Mouse (Mus musculus) heart, postnatal 0 days (tissue): ENCODE data around the gene Plin3. TPM values are rescaled to one million over a fixed set of nuclear protein-coding genes. Genes with fewer than 3 reads are reported as not detected.

Experiments used
- ATAC-seq: fragments of 200-750 bp; cut with Nextera tagmentation; 2 replicates; pipeline ENCODE4 v1.8.0; 2017; ENCODE audit warnings: low read depth, moderate number of reproducible peaks, moderate library complexity; ENCODE audit not compliant: insufficient read depth
- DNase-seq: peaks from one replicate; pipeline ENCODE4 v3.0.0-alpha.2; 2016; ENCODE audit warnings: low spot score
- H3K27ac ChIP-seq: fragments of 300-500 bp; sonication (generic); 2 replicates; pipeline ENCODE4 v1.5.1; 2014; ENCODE audit warnings: low read depth, mild to moderate bottlenecking
- H3K27me3 ChIP-seq: fragments of 300-500 bp; sonication (generic); 2 replicates; pipeline ENCODE4 v1.6.1; 2014; ENCODE audit warnings: low read length, mixed read lengths; ENCODE audit not compliant: control insufficient read depth, insufficient read depth
- H3K36me3 ChIP-seq: fragments of 300-500 bp; sonication (generic); replicated peaks from 2 replicates; pipeline ENCODE4 v1.6.1; 2014; ENCODE audit warnings: low read length, mixed read lengths; ENCODE audit not compliant: control insufficient read depth, insufficient read depth
- H3K4me1 ChIP-seq: fragments of 300-500 bp; sonication (generic); 2 replicates; pipeline ENCODE4 v1.6.1; 2014; ENCODE audit warnings: antibody characterized with exemption; ENCODE audit not compliant: control insufficient read depth, insufficient read depth
- H3K4me2 ChIP-seq: fragments of 300-500 bp; sonication (generic); 2 replicates; pipeline ENCODE4 v1.6.1; 2014; ENCODE audit warnings: low read depth, mild to moderate bottlenecking, low read length, moderate library complexity
- H3K4me3 ChIP-seq: fragments of 300-500 bp; sonication (generic); 2 replicates; pipeline ENCODE4 v1.5.1; 2014; ENCODE audit warnings: low read depth, low read length
- H3K9ac ChIP-seq: fragments of 300-500 bp; sonication (generic); replicated peaks from 2 replicates; pipeline ENCODE4 v1.6.1; 2014; ENCODE audit warnings: low read depth, low read length, mixed read lengths
- H3K9me3 ChIP-seq: fragments of 300-500 bp; sonication (generic); replicated peaks from 2 replicates; pipeline ENCODE4 v1.6.1; 2016; ENCODE audit warnings: low read length; ENCODE audit not compliant: control insufficient read depth
- CTCF ChIP-seq: IDR thresholded peaks from 2 replicates; pipeline ENCODE4 v1.5.1; 2016; ENCODE audit warnings: antibody characterized with exemption, control low read depth, low read depth
- EP300 ChIP-seq: IDR thresholded peaks from 2 replicates; pipeline ENCODE4 v1.6.1; 2016; ENCODE audit warnings: antibody characterized with exemption, low read depth
- WGBS: fragments of 180-500 bp; shearing (Covaris S2); extraction: QIAGEN DNeasy Blood & Tissue Kit; methylation state at CpG from one replicate; pipeline ENCODE4 v1.1.7; 2014; 5-methylcytosine and 5-hydroxymethylcytosine counted together
- polyA plus RNA-seq: library from polyadenylated mRNA; unstranded; fragments of >200 nt; fragmentation: Nextera tagmentation; extraction: Ambion mirVana; gene quantifications from 2 replicates; pipeline ENCODE4 v1.2.1, GENCODE M21; 2015
- total RNA-seq: library from RNA; depleted of rRNA; stranded (reverse); fragments of >200 nt; gene quantifications from 2 replicates; pipeline ENCODE4 v1.2.3, GENCODE M21; 2014; ENCODE audit warnings: low replicate concordance

Plin3 gene
- total and polyA plus RNA-seq, 2 experiments from 2014 or later = 70.9 to 78.5 TPM

- Histone ChIP-seq H3K9me3 (no peaks in the 10 kb centered on the region), H3K9ac (no peak within 1 kb of the TSS), H3K27me3 (no peaks in the 10 kb centered on the region), H3K4me3 (no peak within 1 kb of the TSS), H3K27ac (no peak within 1 kb of the TSS), H3K4me2 (no peak within 1 kb of the TSS), H3K4me1 (peaks cover 19% of the 10 kb centered on the region), H3K36me3 (no peaks in the 10 kb centered on the region)
- 86% methylated on average over 9 of the region's 9 CpGs for WGBS
- ATAC-seq = no peak
- no peak for DNase-seq
- TF ChIP-seq EP300 (no peak), CTCF (no peak)
Measured at GRCm38 (mm10) chr17:56300186-56300585, 7.5 kb upstream of the Plin3 start, which contains the start of gene Arrdc5. Gene Arrdc5, minus strand, starts transcription at chr17:56300286.

- H3K4me2 ChIP-seq = no peak overlapping the region
- no peak overlapping the region for H3K9ac ChIP-seq
- H3K4me3 ChIP-seq = no peak overlapping the region
- H3K4me1 ChIP-seq = 0 out of 2 replicates have a peak, but pooled peaks cover 10% of the 10 kb centered on the region
- H3K27ac ChIP-seq = no peak overlapping the region
- no peak for TF ChIP-seq CTCF
- no peak for TF ChIP-seq EP300
- H3K9me3 ChIP-seq = no peaks in the 10 kb centered on the region
- DNase-seq (no peak), ATAC-seq (no peak)
- 83% methylated on average over 1 of the region's 1 CpGs for WGBS
- H3K36me3 ChIP-seq = no peaks in the 10 kb centered on the region
- no peaks in the 10 kb centered on the region for H3K27me3 ChIP-seq
Measured at GRCm38 (mm10) chr17:56298238-56298637, 5.6 kb upstream of the Plin3 start.

- DNase-seq (no peak), ATAC-seq (no peak)
- 53% methylated on average over 1 of the region's 1 CpGs for WGBS
- Histone ChIP-seq H3K27ac (no peak overlapping the region), H3K9me3 (no peaks in the 10 kb centered on the region), H3K27me3 (no peaks in the 10 kb centered on the region), H3K9ac (no peak overlapping the region), H3K4me2 (no peak overlapping the region), H3K36me3 (no peaks in the 10 kb centered on the region), H3K4me1 (peaks cover 6% of the 10 kb centered on the region; the same call in 1 of the 2 replicates), H3K4me3 (no peak overlapping the region)
- TF ChIP-seq CTCF (no peak), EP300 (no peak)
Measured at GRCm38 (mm10) chr17:56296201-56296600, 3.5 kb upstream of the Plin3 start.

- no peak overlapping the region for H3K27ac ChIP-seq
- TF ChIP-seq CTCF = no peak
- TF ChIP-seq EP300 = no peak
- WGBS = 86% methylated on average over 19 of the region's 19 CpGs
- H3K27me3 ChIP-seq = no peaks in the 10 kb centered on the region
- H3K36me3 ChIP-seq = no peaks in the 10 kb centered on the region
- ATAC-seq = no peak
- no peak overlapping the region for H3K4me2 ChIP-seq
- H3K9ac ChIP-seq = no peak overlapping the region
- no peak for DNase-seq
- H3K4me3 ChIP-seq = no peak overlapping the region
- H3K9me3 ChIP-seq = no peaks in the 10 kb centered on the region
- peaks cover 11% of the 10 kb centered on the region; the same call in 1 of the 2 replicates for H3K4me1 ChIP-seq
Measured at GRCm38 (mm10) chr17:56294241-56294640, 1.6 kb upstream of the Plin3 start.

- DNase-seq (no peak), ATAC-seq (no peak)
- no peaks in the 10 kb centered on the region for H3K9me3 ChIP-seq
- 71% methylated on average over 1 of the region's 1 CpGs for WGBS
- no peaks in the 10 kb centered on the region for H3K27me3 ChIP-seq
- no peaks in the 10 kb centered on the region for H3K36me3 ChIP-seq
- peaks cover 18% of the 10 kb centered on the region for H3K4me1 ChIP-seq
- no peak overlapping the region for H3K4me3 ChIP-seq
- no peak overlapping the region for H3K9ac ChIP-seq
- TF ChIP-seq CTCF (no peak), EP300 (no peak)
- peak overlapping the region; percentile 21; the same call in 1 of the 2 replicates for H3K27ac ChIP-seq
- H3K4me2 ChIP-seq = no peak overlapping the region
Measured at GRCm38 (mm10) chr17:56293291-56293690, 618 bp upstream of the Plin3 start.
